Mouse (Mus musculus): ENCODE measurements around the gene Igfn1. TPM values are rescaled to one million over a fixed set of nuclear protein-coding genes. Genes with fewer than 3 reads are reported as not detected.

The Igfn1 gene
- 10 to 100 TPM; 28.7 to 98.0 (median 63.2) TPM for total RNA-seq (2022)

DNA sequence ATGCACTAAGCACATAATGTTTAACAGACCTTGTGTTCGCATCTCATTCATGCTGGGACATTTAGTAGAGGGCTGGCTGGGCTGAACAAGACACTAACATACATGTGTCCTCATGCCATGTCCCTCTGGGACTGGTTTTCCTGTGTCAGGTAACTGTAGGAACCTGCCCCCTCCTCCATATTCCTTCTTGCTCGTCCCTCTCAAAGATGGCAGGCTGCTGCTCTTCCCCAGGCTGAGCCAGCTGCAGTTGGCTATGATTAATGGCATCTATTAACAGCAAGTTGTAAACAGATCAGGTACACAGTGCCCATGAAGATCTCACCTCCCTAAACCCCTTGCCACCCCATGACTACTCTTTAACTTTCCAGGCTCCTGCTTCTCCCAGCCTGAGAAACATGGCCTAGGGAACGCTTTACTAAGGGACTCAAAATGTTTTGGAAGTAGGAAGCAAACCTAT, at the start of gene Igfn1:
Gene Igfn1 (minus strand): TSS at position 51 of the 457 bp plus-strand sequence.
- peak in 1 of 2 experiments; percentile 41 for DNase-seq (ENCODE audit: low spot score in 2 of 2)

DNA sequence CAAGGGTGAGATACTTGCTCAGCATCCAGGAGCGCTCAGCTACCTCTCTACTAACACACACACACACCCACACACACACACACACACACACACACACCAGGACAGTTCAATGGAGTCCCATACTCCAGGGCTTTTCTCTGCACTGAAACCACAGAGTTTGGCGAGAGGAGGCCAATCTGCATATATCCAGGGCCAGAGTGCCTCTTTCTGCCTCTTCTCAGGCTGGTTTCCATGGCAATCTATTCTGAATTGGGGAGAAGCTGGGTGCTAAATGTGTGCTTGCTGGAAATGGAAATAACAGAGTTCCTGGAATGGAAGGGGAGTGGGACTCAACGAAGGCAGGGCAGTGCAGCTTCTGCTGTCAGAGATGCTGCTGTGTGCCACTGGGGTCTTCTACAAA, 49.6 kb upstream of the Igfn1 start:
- no peak for DNase-seq (ENCODE audit: low spot score in 2 of 2)

DNA sequence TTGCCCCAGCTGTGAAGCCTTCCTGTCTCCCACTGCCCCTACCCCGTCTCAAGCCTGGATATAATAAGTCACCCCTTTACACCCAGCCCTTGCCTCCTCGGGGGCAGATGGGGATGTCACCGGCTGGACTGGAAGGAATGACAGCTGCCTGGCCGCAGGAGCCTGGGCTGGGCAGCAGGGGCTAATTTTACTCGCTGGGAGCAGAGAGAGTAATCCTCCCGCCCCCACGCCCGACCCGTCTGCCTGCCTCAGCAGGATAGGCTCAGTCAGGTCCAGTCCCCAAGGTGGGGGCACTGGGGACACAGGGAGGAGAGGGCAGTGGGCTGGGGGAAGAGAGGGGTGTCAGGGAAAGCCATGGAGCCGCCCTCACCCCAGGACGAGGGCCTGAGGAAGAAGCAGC, 46.4 kb upstream of the Igfn1 start, which contains the start of gene Cacna1s:
Gene Cacna1s (plus strand): TSS at position 204 of the 400 bp plus-strand sequence.
- DNase-seq (ENCODE audit: low spot score in 2 of 2) = peak; percentile 65 to 83

GRCm38 (mm10) chr1:136051465-136051864, 45.3 kb upstream of the Igfn1 start:
- peak; percentile 61 to 74 for DNase-seq (ENCODE audit: low spot score in 2 of 2)

- DNase-seq (ENCODE audit: low spot score in 2 of 2) = no peak
These were observed 44.8 kb upstream of the Igfn1 start for GRCm38 (mm10) chr1:136051013-136051315.

GRCm38 (mm10) chr1:136050312-136051012, 44.3 kb upstream of the Igfn1 start, which contains the start of gene Ascl5:
Ascl5 (plus strand) TSS chr1:136050804.
- DNase-seq (ENCODE audit: low spot score in 2 of 2) = no peak

DNA sequence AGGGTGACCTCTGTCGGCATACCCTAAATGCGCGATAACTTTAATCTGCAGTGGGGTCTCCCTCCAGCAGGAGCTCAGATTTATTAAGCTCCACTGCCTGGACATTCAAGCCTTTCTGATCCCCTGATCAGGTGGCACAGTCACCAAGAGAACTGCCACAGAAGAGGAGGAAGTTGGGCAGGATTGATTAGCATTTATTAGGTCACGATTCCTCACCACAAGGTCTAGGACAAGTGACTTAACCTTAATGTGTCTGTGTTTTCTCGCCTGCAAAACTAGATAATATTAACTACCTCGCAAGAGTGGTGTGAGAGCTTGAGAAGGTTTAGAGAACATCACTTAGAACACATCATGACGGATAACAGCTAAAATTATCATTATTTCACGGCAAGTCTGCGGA, 41.8 kb upstream of the Igfn1 start:
- no peak for DNase-seq (ENCODE audit: low spot score in 2 of 2)

- no peak for DNase-seq (ENCODE audit: low spot score in 2 of 2)
These were observed 41.3 kb upstream of the Igfn1 start for GRCm38 (mm10) chr1:136047432-136047831.

- DNase-seq (ENCODE audit: low spot score in 2 of 2) = peak in 1 of 2 experiments; percentile 29
These were observed 39.6 kb upstream of the Igfn1 start for GRCm38 (mm10) chr1:136045774-136046173.

- no peak for DNase-seq (ENCODE audit: low spot score in 2 of 2)
These were observed 34.7 kb upstream of the Igfn1 start for GRCm38 (mm10) chr1:136040874-136041273.

DNA sequence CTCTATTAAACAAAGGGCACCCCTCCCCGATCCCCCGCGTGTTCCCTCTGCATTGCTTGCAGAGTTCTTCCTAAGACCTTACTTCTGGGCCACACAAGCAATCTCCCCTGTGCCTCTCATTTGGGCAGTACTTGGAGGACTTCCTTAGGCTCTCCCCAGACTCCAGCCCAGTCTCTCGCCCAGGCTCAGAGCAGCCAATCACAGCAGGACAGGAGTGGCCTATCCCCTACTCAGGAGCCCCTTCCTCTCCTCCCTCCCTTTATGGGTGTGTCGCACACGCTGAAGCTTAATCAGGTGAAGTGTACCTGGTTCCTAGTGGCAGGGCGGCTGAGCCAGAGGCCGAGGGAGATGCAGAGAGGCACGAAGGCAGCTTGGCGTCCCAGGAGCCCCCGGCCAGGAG, 34.3 kb upstream of the Igfn1 start:
- no peak for DNase-seq (ENCODE audit: low spot score in 2 of 2)

- DNase-seq (ENCODE audit: low spot score in 2 of 2) = no peak
These were observed 32.8 kb upstream of the Igfn1 start for GRCm38 (mm10) chr1:136038746-136039538.

GRCm38 (mm10) chr1:136032961-136033360, 26.8 kb upstream of the Igfn1 start:
- DNase-seq (ENCODE audit: low spot score in 2 of 2) = no peak

DNA sequence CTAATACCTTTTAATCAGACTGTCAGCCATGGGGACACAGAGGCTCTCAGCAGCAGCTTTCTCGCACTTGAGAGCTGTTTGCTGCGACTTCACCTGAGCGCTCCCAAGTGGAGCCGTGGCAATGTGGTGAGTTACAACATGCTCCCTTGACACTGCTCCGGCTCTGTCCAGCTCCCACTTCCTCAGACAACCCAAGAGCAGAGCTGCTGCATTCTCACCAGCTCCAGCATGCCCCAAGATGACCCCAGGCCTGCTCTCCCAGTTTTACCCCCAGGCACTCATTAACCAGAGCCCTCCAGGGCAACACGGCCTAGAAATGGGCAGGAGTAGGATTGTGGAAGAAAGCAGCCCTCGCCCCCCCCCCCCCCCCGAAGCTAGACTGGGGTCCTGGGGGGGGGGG, 25.6 kb upstream of the Igfn1 start:
- no peak for DNase-seq (ENCODE audit: low spot score in 2 of 2)

- no peak for DNase-seq (ENCODE audit: low spot score in 2 of 2)
These were observed 24.1 kb upstream of the Igfn1 start for GRCm38 (mm10) chr1:136030201-136030600.

DNA sequence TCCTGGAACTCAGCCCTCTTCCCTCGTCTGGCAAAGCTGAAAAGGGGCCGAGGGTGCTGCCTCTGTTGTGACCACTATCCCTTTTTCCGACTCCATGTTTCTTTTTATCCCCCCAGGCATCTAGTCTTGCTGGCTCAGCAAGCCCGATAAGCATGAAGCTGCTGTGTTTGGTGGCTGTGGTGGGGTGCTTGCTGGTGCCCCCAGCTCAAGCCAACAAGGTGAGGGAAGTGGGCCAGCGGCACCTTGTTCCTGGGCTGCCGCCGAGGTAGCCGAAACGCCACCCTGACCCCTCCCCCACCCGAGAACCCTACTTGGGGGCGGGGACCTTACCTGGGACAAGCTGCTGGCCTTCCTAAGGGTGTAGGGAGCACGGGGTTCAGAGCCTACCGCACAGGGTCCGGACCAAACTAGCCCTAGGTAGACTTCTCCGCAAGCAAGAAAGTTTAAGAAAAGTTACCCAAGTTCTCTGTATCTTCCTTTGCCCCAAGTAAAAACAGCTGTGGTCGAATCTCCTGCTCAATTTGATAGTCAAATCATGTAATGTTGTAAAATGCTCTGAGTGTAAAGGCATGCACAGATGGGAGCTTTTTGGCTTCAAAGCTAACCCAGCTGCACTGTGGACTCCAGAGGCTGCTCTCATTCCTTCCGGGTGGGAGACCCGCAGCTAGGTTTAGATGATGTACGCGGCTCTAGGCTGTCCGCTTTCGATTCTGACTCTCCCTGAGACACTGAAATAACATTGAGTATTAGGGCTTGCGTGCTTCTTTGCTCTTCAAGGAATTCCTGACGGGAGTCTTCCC, 12.4 kb upstream of the Igfn1 start:
- DNase-seq (ENCODE audit: low spot score in 2 of 2) = no peak

GRCm38 (mm10) chr1:136017907-136018313, 11.8 kb upstream of the Igfn1 start:
- DNase-seq (ENCODE audit: low spot score in 2 of 2) = peak; percentile 82 to 85

- DNase-seq (ENCODE audit: low spot score in 2 of 2) = no peak
These were observed 11.2 kb upstream of the Igfn1 start for GRCm38 (mm10) chr1:136017307-136017706.

GRCm38 (mm10) chr1:136014796-136015502, 8.8 kb upstream of the Igfn1 start:
- no peak for DNase-seq (ENCODE audit: low spot score in 2 of 2)

GRCm38 (mm10) chr1:136013513-136013912, 7.4 kb upstream of the Igfn1 start:
- DNase-seq (ENCODE audit: low spot score in 2 of 2) = no peak

DNA sequence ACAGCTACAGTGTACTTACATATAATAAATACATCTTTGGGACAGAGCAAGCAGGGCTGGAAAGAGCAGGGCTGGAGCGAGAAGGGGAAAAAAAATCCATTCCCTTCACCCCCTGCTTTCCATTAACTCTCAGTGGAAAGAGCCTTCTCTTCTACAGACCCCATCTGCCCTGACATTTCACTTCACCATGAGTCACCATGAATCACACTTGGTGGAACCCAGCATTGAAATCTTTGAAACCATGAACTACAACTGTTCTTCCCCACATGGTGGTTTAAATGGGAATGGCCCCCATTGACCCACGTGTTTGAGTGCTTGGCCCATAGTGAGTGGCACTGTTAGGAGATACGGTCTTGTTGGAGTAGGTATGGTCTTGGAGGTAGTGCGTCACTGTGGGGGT, 4.1 kb upstream of the Igfn1 start:
- no peak for DNase-seq (ENCODE audit: low spot score in 2 of 2)
